14 mouse cellular contexts compared by ENCODE assay signal in genomic region chr5:98962472-98962871, GRCm38 (mm10).
"Had no signal": no experiment of that assay in that cellular context is flagged by ENCODE, and none has a peak within 500 bp of the region (broad histone marks: within the 10 kb centered on the region; RNA-seq: fewer than 3 reads in every experiment).

No protein-coding gene starts in this region.

- DNase-seq: kidney, adult 11 months; kidney, postnatal 14 days; layer of hippocampus, adult 9-11 months; layer of hippocampus, postnatal 36 days; lung, embryonic 14.5 days; lung, postnatal 10 days; lung, postnatal 4 days; right cerebral cortex, postnatal 14 days; thymus, adult 2 months; thymus, postnatal 25 days had no signal

- H3K9ac ChIP-seq: limb, embryonic 15.5 days; liver, embryonic 12.5 days; lung, embryonic 14.5 days; neural tube, embryonic 13.5 days; stomach, embryonic 15.5 days had no signal

- ATAC-seq: liver, embryonic 12.5 days had no signal

- H3K27me3 ChIP-seq: limb, embryonic 15.5 days; liver, embryonic 12.5 days; neural tube, embryonic 13.5 days; stomach, embryonic 15.5 days had no signal

- H3K9me3 ChIP-seq: limb, embryonic 15.5 days; liver, embryonic 12.5 days; neural tube, embryonic 13.5 days; stomach, embryonic 15.5 days had no signal

- H3K4me3 ChIP-seq: limb, embryonic 15.5 days; liver, embryonic 12.5 days; neural tube, embryonic 13.5 days; stomach, embryonic 15.5 days had no signal

- H3K4me2 ChIP-seq: limb, embryonic 15.5 days; liver, embryonic 12.5 days; lung, embryonic 14.5 days; neural tube, embryonic 13.5 days; stomach, embryonic 15.5 days had no signal

- H3K4me1 ChIP-seq: limb, embryonic 15.5 days; liver, embryonic 12.5 days; stomach, embryonic 15.5 days had no signal

- H3K36me3 ChIP-seq: limb, embryonic 15.5 days; liver, embryonic 12.5 days; neural tube, embryonic 13.5 days; stomach, embryonic 15.5 days had no signal

- H3K27ac ChIP-seq: limb, embryonic 15.5 days; liver, embryonic 12.5 days; neural tube, embryonic 13.5 days; stomach, embryonic 15.5 days had no signal
